Mouse (Mus musculus) lung, adult 2 months (tissue): ENCODE measurements around the gene Rpl3l. TPM values are rescaled to one million over a fixed set of nuclear protein-coding genes. Genes with fewer than 3 reads are reported as not detected.

Experiments used
- DNase-seq: peaks from one replicate; pipeline ENCODE4 v3.0.0; 2022
- H3K4me1 ChIP-seq: fragments of 200-500 bp; 2 replicates; pipeline ENCODE4 v1.6.1; 2011; ENCODE audit warnings: low read length; ENCODE audit not compliant: control insufficient read depth, insufficient read depth
- H3K4me3 ChIP-seq: fragments of 200-500 bp; replicated peaks from 2 replicates; pipeline ENCODE3; 2011; ENCODE audit warnings: low read depth, mild to moderate bottlenecking, control low read depth, low read length; ENCODE audit errors: extremely low read depth
- CTCF ChIP-seq: fragments of 200-500 bp; IDR thresholded peaks from 2 replicates; pipeline ENCODE4 v1.5.1; 2011; ENCODE audit warnings: mild to moderate bottlenecking, low read length, control low read depth; ENCODE audit not compliant: insufficient read depth
- POLR2A ChIP-seq: fragments of 200-500 bp; IDR thresholded peaks from 2 replicates; pipeline ENCODE4 v1.6.1; 2011; ENCODE audit warnings: low read depth, mild to moderate bottlenecking, control low read depth, low read length, borderline replicate concordance; ENCODE audit errors: extremely low read depth
- WGBS: fragments of 180-500 bp; shearing (Covaris S2); methylation state at CpG from one replicate; pipeline ENCODE4 v1.1.7; 2018; 5-methylcytosine and 5-hydroxymethylcytosine counted together
- polyA plus RNA-seq: library from polyadenylated mRNA; depleted of rRNA; stranded (reverse); fragments of >200 nt; gene quantifications from 2 replicates; pipeline ENCODE4 v1.2.3, GENCODE M21; 2012

The Rpl3l gene
- polyA plus RNA-seq, 1 experiment, result 6.4 TPM

- DNase-seq, result peak; percentile 51
These were observed 25.1 kb downstream of the Rpl3l start, which contains the start of gene Hs3st6 for GRCm38 (mm10) chr17:24752415-24753394. TSS of gene Hs3st6 (plus strand) at chr17:24752988.

GRCm38 (mm10) chr17:24757394-24757793, 29.8 kb downstream of the Rpl3l start:
- TF ChIP-seq POLR2A, result no peak
- TF ChIP-seq CTCF, result no peak
- DNase-seq, result no peak
- 94% methylated on average over 1 of the region's 1 CpGs for WGBS
- Histone ChIP-seq H3K4me1 (no peaks in the 10 kb centered on the region), H3K4me3 (no peak overlapping the region)

More at GRCm38 (mm10) chr17:24752415-24753394, 25.1 kb downstream of the Rpl3l start, which contains the start of gene Hs3st6:
- WGBS, result 1% methylated on average over 82 of the region's 82 CpGs
- TF ChIP-seq POLR2A, result no peak
- no peak for TF ChIP-seq CTCF
- H3K4me3 ChIP-seq, result peak within 1 kb of the TSS; percentile 47
- H3K4me1 ChIP-seq, result no peaks in the 10 kb centered on the region

- H3K4me1 ChIP-seq, result no peaks in the 10 kb centered on the region
- no peak overlapping the region for H3K4me3 ChIP-seq
- no peak for DNase-seq
- TF ChIP-seq CTCF (no peak), POLR2A (no peak)
- 65% methylated on average over 5 of the region's 5 CpGs for WGBS
These were observed 33.5 kb downstream of the Rpl3l start for GRCm38 (mm10) chr17:24761121-24761520.

- TF ChIP-seq CTCF, result no peak
- no peak for TF ChIP-seq POLR2A
- Histone ChIP-seq H3K4me1 (no peaks in the 10 kb centered on the region), H3K4me3 (no peak overlapping the region)
- no peak for DNase-seq
- 44% methylated on average over 21 of the region's 22 CpGs for WGBS
These were observed 37.6 kb downstream of the Rpl3l start for GRCm38 (mm10) chr17:24765016-24765905.

- H3K4me3 ChIP-seq, result no peak overlapping the region
- H3K4me1 ChIP-seq, result no peaks in the 10 kb centered on the region
- TF ChIP-seq CTCF, result no peak
- DNase-seq, result no peak
- 28% methylated on average over 12 of the region's 12 CpGs for WGBS
These were observed 38.8 kb downstream of the Rpl3l start for GRCm38 (mm10) chr17:24766266-24766875.

GRCm38 (mm10) chr17:24769146-24769545, 41.5 kb downstream of the Rpl3l start:
- no peak for DNase-seq
- TF ChIP-seq POLR2A (no peak), CTCF (no peak)
- Histone ChIP-seq H3K4me3 (no peak overlapping the region), H3K4me1 (no peaks in the 10 kb centered on the region)
- WGBS, result 25% methylated on average over 3 of the region's 3 CpGs

GRCm38 (mm10) chr17:24773241-24773640, 45.6 kb downstream of the Rpl3l start:
- no peak for DNase-seq
- Histone ChIP-seq H3K4me1 (no peaks in the 10 kb centered on the region), H3K4me3 (no peak overlapping the region)
- TF ChIP-seq POLR2A (no peak), CTCF (no peak)
- 81% methylated on average over 5 of the region's 5 CpGs for WGBS

- no peak for TF ChIP-seq CTCF
- no peak for TF ChIP-seq POLR2A
- no peak overlapping the region for H3K4me3 ChIP-seq
- 71% methylated on average over 8 of the region's 8 CpGs for WGBS
- DNase-seq, result no peak
- H3K4me1 ChIP-seq, result no peaks in the 10 kb centered on the region
These were observed 47.6 kb downstream of the Rpl3l start for GRCm38 (mm10) chr17:24775173-24775572.

GRCm38 (mm10) chr17:24777073-24777472, 49.5 kb downstream of the Rpl3l start:
- no peak overlapping the region for H3K4me3 ChIP-seq
- DNase-seq, result no peak
- H3K4me1 ChIP-seq, result no peaks in the 10 kb centered on the region
- TF ChIP-seq CTCF, result no peak
- TF ChIP-seq POLR2A, result no peak
- 41% methylated on average over 2 of the region's 2 CpGs for WGBS
